Comparison of ENCODE assay signal across 19 mouse cellular contexts in genomic region chr1:138598087-138598486, GRCm38 (mm10). TPM values are rescaled to one million over a fixed set of nuclear protein-coding genes. Genes with fewer than 3 reads are reported as not detected.
DNase-seq lines count a peak whose midpoint lies in the region; ATAC-seq and TF ChIP-seq lines count a peak whose summit lies in the region.
"Had no signal": no experiment of that assay in that cellular context is flagged by ENCODE, and none has a peak within 500 bp of the region (broad histone marks: within the 10 kb centered on the region; RNA-seq: fewer than 3 reads in every experiment).

No protein-coding gene starts in this region.

- H3ac ChIP-seq in myocyte (ENCODE audit: control insufficient read depth, insufficient read length), result no peak overlapping the region

- no peak for TF ChIP-seq POLR2A in myocyte (IDR thresholded peaks at IDR 0.05; ENCODE audit: insufficient read length, low read depth)

- peak overlapping the region; percentile 43 for H3K4me2 ChIP-seq in myocyte (ENCODE audit: low read depth)
- H3K4me2 ChIP-seq: forebrain, embryonic 15.5 days; heart, embryonic 11.5 days; hindbrain, embryonic 14.5 days had no signal

- H3K4me3 ChIP-seq in myocyte, result no peak overlapping the region
- H3K4me3 ChIP-seq: forebrain, embryonic 15.5 days; heart, adult 2 months; hindbrain, embryonic 10.5 days had no signal

- H3K79me2 ChIP-seq in myocyte (ENCODE audit: control insufficient read depth, insufficient read depth), result peaks cover 54% of the 10 kb centered on the region

- no peaks in the 10 kb centered on the region for H3K27me3 ChIP-seq in myocyte (ENCODE audit: control insufficient read depth, insufficient read depth, insufficient read length)
- H3K27me3 ChIP-seq: forebrain, embryonic 15.5 days had no signal

- peak; percentile 26 for ATAC-seq in activated CD4-positive, CD25-positive, alpha-beta regulatory T cell, adult 4 months
- ATAC-seq: forebrain, embryonic 15.5 days; intestine, postnatal 0 days had no signal

- H3K36me3 ChIP-seq in myocyte (ENCODE audit: control insufficient read depth, insufficient read depth), result no peaks in the 10 kb centered on the region
- H3K36me3 ChIP-seq: forebrain, embryonic 15.5 days had no signal

- peak; percentile 53 for DNase-seq in 3T3-L1 (ENCODE audit: low read depth, low spot score)
- peak; percentile 58 for DNase-seq in CD4-positive helper T cell, adult 2 months (ENCODE audit: low read depth, low spot score)
- no peak for DNase-seq in right cerebral cortex, adult 2 months (ENCODE audit: low spot score in 2 of 2)
- no peak for DNase-seq in urinary bladder, adult 2 months (ENCODE audit: low spot score)
- no peak for DNase-seq in cerebellum, adult 9-11 months
- DNase-seq: adrenal gland, adult 8-10 months; adrenal gland, postnatal 36 days; B cell, adult 2 months; cerebellum, adult 11 months; cerebellum, postnatal 10 days; heart, adult 2 months; kidney, adult 8-10 months had no signal

TF ChIP-seq in myocyte, 11 proteins besides CTCF, POLR2A, EP300 and RAD21:
- TF ChIP-seq E2F4 (IDR thresholded peaks at IDR 0.05; ENCODE audit: insufficient read depth), result no peak
- TF ChIP-seq MYOD1 (IDR thresholded peaks at IDR 0.05; ENCODE audit: control insufficient read depth in 1 of 3, insufficient read length in 2 of 3, low read depth in 2 of 3), result no peak
- TF ChIP-seq CEBPB (IDR thresholded peaks at IDR 0.05; ENCODE audit: insufficient read depth, poor library complexity, severe bottlenecking), result no peak
- no peak for TF ChIP-seq TCF3 (IDR thresholded peaks at IDR 0.05; ENCODE audit: insufficient read length, low read depth)
- TF ChIP-seq POLR2AphosphoS2 (IDR thresholded peaks at IDR 0.05; ENCODE audit: insufficient read length, low read depth), result no peak
- TF ChIP-seq REST (IDR thresholded peaks at IDR 0.05; ENCODE audit: insufficient read depth, insufficient read length), result no peak
- no peak for TF ChIP-seq MAX (IDR thresholded peaks at IDR 0.05; ENCODE audit: low read depth)
- no peak for TF ChIP-seq USF1 (IDR thresholded peaks at IDR 0.05; ENCODE audit: low read depth)
- no peak for TF ChIP-seq MYOG (IDR thresholded peaks at IDR 0.05; ENCODE audit: control insufficient read depth in 1 of 3, insufficient read depth in 1 of 3, insufficient read length in 2 of 3, low read depth in 2 of 3)
- TF ChIP-seq TCF12 (IDR thresholded peaks at IDR 0.05; ENCODE audit: insufficient read depth, poor library complexity, severe bottlenecking), result no peak
- no peak for TF ChIP-seq SRF (IDR thresholded peaks at IDR 0.05; ENCODE audit: control insufficient read depth, insufficient read length, low read depth)

RNA-seq across cellular contexts. Expression of gene Nek7, which starts 21.9 kb away (rescaled TPM):
- 10 to 100 TPM; 61.4 to 80.0 TPM for polyA plus RNA-seq in activated CD4-positive, CD25-positive, alpha-beta regulatory T cell, adult 4 months (2017; shearing (Covaris generic))
- polyA plus RNA-seq in myocyte (2012; fragmentation: generic; extraction: Trizol), result 14.6 TPM
- 36.2 and 47.6 TPM in 2 replicates for polyA plus RNA-seq in urinary bladder, adult 2 months (2012; rRNA removed)

Comparison
In these comparisons a context has a peak if more than half of its experiments do, and no peak if none do; other contexts are left out.
1. DNase-seq: peak in 3T3-L1 (single experiment) and CD4-positive helper T cell, adult 2 months (single experiment); none in right cerebral cortex, adult 2 months (0 of 2), urinary bladder, adult 2 months (single experiment) and cerebellum, adult 9-11 months (single experiment).